Comparison of ENCODE assay signal across 8 mouse cellular contexts in the genomic region with DNA sequence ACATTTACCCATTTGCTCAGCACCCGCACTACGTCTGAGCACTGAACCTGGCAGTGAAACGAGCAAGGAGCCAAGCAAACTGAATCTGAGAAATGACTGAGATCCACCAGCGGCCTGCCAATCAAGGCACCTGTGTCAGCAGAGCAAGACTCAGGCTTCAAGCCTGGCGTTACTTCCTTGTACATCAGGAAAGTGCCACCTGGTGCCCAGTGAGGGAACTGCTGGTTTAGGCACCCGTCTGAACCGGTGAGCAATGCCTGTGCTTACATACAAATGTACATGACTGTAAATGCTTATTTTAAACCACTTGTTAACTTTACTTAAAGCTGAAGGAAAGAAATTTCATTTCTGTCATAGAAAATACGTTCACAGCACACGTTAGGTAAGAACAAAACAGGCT. TPM values are rescaled to one million over a fixed set of nuclear protein-coding genes. Genes with fewer than 3 reads are reported as not detected.
DNase-seq lines count a peak whose midpoint lies in the region; ATAC-seq lines count a peak whose summit lies in the region.

No protein-coding gene starts in this region.

- intact Hi-C loops in heart, postnatal 14 days (cut with DNase I), result loop anchor here (1.0 kb wide), 1 partner anchor 49 kb away; no protein-coding TSS in a partner anchor

- ATAC-seq in megakaryocyte, adult 5-6 weeks (ENCODE audit: poor library complexity, severe bottlenecking), result peak; percentile 97

- peak; percentile 84 for DNase-seq in MN1 (ENCODE audit: low spot score)
- peak; percentile 93 for DNase-seq in brain, adult 2 months (ENCODE audit: low read depth, low spot score)
- peak; percentile 39 for DNase-seq in fibroblast of lung, adult 2 months (ENCODE audit: low read depth)
- peak; percentile 74 to 87 for DNase-seq in heart, postnatal 14 days
- DNase-seq in layer of hippocampus, postnatal 10 days (ENCODE audit: low spot score in 2 of 2), result peak; percentile 84 to 87
- peak; percentile 81 for DNase-seq in skeletal muscle tissue, adult 2 months (ENCODE audit: low read depth, low spot score)
- DNase-seq in yolk sac, embryonic 10.5 days (ENCODE audit: low spot score), result peak; percentile 71

RNA-seq across cellular contexts. Expression of a gene that starts 32.9 kb away (rescaled TPM):
- 1 to 10 TPM in 1 of 2 experiments, under 1 TPM in 1; 0.07 to 1.5 TPM for total RNA-seq in heart, postnatal 14 days (2021)
- total RNA-seq in layer of hippocampus, postnatal 10 days (2021), result 10 to 100 TPM in 1 of 2 experiments, 1 to 10 TPM in 1; 9.5 to 10.4 TPM
- total RNA-seq in megakaryocyte, adult 5-6 weeks (2015), result not detected in 2 replicates
- total RNA-seq in megakaryocyte, adult 5-6 weeks (2017), result not detected in 2 replicates

RNA-seq across cellular contexts. Expression of a gene that starts 44.7 kb away (rescaled TPM):
- total RNA-seq in heart, postnatal 14 days (2021), result 1 to 10 TPM; 5.8 to 8.8 TPM
- total RNA-seq in layer of hippocampus, postnatal 10 days (2021), result 100 to 1,000 TPM; 184 to 186 TPM
- total RNA-seq in megakaryocyte, adult 5-6 weeks (2015), result 6.2 and 7.0 TPM in 2 replicates
- total RNA-seq in megakaryocyte, adult 5-6 weeks (2017), result 5.7 and 7.1 TPM in 2 replicates

Comparison
In these comparisons a context has a peak if more than half of its experiments do, and no peak if none do; other contexts are left out.
1. Peak in every context shown above with its lines: DNase-seq and ATAC-seq.
2. DNase-seq: peak in every context shown above with its lines; median percentile 93 in brain, adult 2 months; 86 in layer of hippocampus, postnatal 10 days; 84 in MN1; 81 in skeletal muscle tissue, adult 2 months; 80 in heart, postnatal 14 days; 71 in yolk sac, embryonic 10.5 days; 39 in fibroblast of lung, adult 2 months.
3. RNA of a gene that starts 32.9 kb away (total RNA-seq): 9.5 to 10.4 TPM in layer of hippocampus, postnatal 10 days; 0.07 to 1.5 TPM in heart, postnatal 14 days and not detected in megakaryocyte, adult 5-6 weeks; every median in the first group is over 4 times any median in the second.
4. RNA of a gene that starts 44.7 kb away (total RNA-seq): 184 to 186 TPM in layer of hippocampus, postnatal 10 days; 5.8 to 8.8 TPM in heart, postnatal 14 days and 5.7 to 7.1 TPM in megakaryocyte, adult 5-6 weeks; every median in the first group is over 10 times any median in the second.